Mouse (Mus musculus) adrenal gland, adult 8-10 months (tissue): ENCODE data around the gene Selenbp1. TPM values are rescaled to one million over a fixed set of nuclear protein-coding genes. Genes with fewer than 3 reads are reported as not detected.
"Not testable (repeated sequence)": the region's sequence is repeated elsewhere in the genome, so short reads cannot be mapped to it uniquely, and the experiment has no call there.

Source experiments
- DNase-seq: peaks from one replicate; pipeline ENCODE4 v3.0.0; 2022
- total RNA-seq, 4 experiments: library from RNA; stranded (reverse); gene quantifications; 2 replicates each; pipeline ENCODE4 v1.2.4; 2022

The Selenbp1 gene
- total RNA-seq, 4 experiments from 2014 or later, result 43.1 to 69.2 (median 57.5) TPM

DNA sequence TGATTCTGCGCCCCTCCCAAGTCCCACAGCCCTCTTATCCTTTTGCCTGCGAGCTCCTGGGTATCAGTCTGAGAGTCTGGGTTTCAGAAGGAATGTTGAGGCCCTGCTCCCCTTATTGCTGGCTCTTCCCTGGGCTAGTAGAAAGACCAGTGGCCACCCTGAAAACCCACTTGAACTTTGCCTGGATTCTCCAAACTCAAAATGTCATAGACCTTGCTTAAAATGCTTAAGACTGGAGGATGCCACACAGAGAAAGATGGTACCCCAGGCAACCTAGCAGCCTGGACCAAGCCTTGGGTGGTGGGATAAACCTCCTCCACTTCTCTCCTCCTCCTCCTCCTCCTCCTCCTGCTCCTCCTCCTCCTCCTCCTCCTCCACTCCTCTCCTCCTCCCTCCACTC lies 748 bp downstream of the Selenbp1 start:
- DNase-seq, result not testable (repeated sequence)

DNA sequence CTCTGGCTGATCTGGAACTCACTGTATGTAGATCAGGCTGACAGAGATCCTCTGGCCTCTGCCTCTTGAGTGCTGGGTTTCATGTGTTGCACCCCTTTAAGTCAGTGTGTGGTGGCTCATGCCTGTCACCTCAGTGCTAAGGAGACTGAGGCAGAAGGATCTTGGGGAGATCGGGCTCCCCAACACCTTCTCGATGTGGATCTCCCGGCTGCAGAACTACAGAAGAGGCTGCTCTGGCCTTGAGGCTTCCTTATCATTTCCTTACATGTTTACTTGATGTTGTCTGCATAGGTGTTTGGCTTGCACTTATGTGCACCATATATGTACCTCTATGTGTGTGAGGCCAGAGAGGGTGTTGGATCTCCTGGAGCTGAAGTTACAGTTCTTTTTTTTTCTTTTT lies 1.7 kb downstream of the Selenbp1 start:
- DNase-seq, result not testable (repeated sequence)

- DNase-seq, result not testable (repeated sequence)
These were observed 2.5 kb downstream of the Selenbp1 start for GRCm38 (mm10) chr3:94935332-94935731.

- not testable (repeated sequence) for DNase-seq
These were observed 3.3 kb downstream of the Selenbp1 start for GRCm38 (mm10) chr3:94936147-94936546.

DNA sequence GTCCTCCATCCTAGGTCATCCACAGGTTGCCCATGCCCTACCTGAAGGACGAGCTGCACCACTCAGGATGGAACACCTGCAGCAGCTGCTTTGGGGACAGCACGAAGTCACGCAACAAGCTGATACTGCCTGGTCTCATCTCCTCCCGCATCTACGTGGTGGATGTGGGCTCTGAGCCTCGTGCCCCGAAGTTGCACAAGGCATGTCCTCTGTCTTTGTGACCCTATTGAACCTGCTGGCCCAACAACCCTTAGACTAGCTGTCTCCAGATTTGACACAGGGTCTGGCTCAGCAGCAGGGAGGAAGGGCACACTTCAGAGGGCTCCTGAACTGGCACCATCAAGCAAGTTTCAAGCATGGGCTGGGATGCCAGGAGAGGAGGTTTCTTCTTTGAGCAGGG lies 4.3 kb downstream of the Selenbp1 start:
- DNase-seq, result not testable (repeated sequence)

DNA sequence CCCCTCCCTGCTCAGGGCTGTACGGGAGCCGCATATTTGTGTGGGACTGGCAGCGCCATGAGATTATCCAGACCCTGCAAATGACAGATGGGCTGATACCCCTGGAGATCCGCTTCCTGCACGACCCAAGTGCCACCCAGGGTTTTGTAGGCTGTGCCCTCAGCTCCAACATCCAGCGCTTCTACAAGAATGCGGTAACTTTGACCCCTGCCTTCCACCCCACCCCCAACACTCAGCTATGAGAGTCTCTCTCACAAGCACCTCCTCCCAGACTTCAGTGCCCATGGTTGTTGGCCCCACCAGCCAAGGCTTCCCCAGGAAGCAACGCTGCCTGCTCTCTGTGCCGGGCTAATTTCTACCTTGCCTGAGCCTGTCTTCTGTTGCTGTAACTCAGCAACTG lies 7.2 kb downstream of the Selenbp1 start:
- not testable (repeated sequence) for DNase-seq

GRCm38 (mm10) chr3:94942211-94942967 lies 9.5 kb downstream of the Selenbp1 start:
- not testable (repeated sequence) for DNase-seq

GRCm38 (mm10) chr3:94943706-94944105 lies 10.8 kb downstream of the Selenbp1 start:
- not testable (repeated sequence) for DNase-seq

DNA sequence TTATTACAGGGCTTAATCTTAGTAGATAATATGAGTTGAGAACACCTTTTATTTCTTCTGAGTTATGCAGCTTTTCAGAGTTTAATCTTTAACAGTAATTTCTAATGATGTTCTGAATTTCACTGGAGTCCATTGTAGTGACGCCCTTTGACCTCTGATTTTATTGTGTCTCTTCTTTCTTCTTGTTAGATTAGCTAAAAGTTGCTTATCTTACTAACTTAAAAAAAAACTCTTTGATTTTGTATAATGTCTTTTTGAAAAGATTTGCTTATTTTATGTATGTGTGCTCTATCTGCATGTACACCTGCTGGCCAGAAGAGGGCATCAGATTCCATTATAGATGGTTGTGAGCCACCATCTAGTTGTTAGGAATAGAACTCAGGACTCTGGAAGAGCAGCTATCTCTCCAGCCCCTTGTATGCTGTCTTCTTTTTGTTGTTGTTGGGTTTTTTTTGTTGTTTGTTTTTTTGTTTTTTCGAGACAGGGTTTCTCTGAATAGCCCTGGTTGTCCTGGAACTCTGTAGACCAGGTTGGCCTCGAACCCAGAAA lies 15.3 kb downstream of the Selenbp1 start:
- no peak for DNase-seq

GRCm38 (mm10) chr3:94949645-94950044 lies 16.8 kb downstream of the Selenbp1 start:
- no peak for DNase-seq

DNA sequence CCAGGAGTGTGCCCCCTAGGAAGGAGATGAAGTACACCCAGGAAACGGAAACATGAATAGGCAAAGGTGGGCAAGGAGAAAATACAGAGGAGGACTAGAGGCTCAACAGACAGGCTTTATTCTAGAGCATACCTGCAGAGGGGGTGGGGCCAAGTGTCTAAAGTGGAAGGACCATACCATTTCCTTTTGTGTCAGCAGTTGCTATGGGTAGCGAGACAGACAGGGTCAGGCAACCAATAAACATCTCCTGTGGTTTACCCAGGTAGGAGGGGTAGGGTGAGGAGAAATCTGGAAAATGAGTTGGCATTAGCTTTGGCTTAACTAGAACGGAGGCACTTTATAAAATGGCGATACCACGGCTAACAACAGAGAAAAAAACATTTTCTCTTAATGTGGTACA lies 19.9 kb downstream of the Selenbp1 start:
- DNase-seq, result no peak

GRCm38 (mm10) chr3:94953384-94953763 lies 20.5 kb downstream of the Selenbp1 start:
- no peak for DNase-seq

DNA sequence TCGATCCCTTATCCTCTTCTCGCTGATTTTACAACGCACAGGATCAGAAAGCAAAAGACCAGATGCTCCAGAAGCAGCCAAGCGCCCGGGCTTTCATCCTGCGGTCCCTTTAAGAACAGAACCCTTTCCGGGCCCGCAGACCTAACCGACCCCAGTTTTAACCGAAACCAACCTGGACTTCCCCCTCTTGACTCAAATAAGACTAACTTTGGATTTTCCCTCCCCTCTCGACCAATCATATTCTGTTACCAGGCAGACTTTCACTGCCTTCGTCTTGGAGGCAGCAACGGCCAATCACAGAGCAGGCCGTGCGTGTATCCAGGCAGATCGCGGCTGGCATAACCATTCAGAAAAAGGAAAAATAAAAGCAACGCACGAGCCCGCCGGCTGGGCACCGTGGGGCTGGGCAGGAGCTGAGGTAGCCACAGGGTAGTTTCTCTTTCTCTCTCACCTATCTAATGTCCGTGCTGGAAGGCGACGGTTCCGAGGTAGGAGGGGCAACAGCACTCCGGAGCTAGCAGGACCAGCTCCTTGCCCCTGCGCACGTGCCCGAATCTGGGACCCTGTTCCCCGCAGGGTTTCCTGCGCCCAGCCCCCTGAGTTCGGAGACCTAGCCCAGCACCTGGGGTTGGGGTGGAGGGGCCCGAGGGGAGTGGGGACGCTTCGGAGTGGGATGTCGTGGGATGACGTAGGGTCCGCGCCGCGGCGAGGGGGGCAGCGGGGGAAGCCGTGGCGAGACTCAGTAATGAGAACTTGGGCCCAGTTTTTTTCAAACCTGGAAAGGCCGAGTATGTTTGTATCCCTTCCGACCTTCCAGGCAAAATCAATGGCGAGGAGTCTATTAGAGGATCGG lies 21.1 kb downstream of the Selenbp1 start, which contains the start of gene Rfx5:
Gene Rfx5 (plus strand): TSS at position 312 of the 853 bp plus-strand sequence.
- peak; percentile 95 for DNase-seq

DNA sequence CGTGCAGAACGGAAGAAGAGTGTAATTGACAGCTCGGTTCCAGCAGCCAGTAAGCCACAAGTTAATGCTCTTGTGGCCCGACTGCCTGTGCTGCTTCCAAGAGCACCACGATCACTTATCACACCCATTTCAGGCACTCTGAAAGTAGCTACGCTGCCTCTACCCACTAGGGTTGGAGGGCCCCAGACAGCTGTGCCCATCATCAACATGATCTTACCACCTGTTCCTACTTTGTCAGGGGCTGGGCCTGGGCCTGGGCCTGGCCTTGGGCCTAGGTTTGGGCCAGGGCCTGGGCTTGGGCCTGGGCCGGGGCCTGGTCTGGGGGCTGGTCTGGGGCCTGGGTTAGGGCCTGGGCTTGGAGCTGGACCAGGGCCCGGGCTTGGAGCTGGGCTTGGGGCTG lies 25.4 kb downstream of the Selenbp1 start:
- no peak for DNase-seq

DNA sequence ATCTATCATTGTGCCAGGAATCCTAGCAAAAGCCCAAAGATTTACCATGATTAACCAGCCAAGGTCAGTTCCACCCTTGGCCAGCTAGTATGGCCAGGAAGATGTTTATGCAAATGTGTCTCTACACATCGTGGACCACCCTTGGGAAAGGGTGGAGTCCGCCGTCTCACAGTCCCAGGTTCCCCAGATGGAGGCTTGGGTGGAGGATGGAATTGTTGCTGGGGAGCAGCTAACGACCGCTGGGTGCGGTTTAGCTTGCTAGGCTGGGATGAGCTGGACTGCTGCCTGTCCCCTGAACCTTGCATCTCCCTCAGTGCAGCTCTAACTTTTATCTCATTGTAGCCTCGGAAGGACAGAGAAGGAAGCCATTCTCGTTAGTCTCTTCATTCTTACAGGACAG lies 27.0 kb downstream of the Selenbp1 start:
- no peak for DNase-seq

- no peak for DNase-seq
These were observed 27.5 kb downstream of the Selenbp1 start for GRCm38 (mm10) chr3:94960322-94960721.

DNA sequence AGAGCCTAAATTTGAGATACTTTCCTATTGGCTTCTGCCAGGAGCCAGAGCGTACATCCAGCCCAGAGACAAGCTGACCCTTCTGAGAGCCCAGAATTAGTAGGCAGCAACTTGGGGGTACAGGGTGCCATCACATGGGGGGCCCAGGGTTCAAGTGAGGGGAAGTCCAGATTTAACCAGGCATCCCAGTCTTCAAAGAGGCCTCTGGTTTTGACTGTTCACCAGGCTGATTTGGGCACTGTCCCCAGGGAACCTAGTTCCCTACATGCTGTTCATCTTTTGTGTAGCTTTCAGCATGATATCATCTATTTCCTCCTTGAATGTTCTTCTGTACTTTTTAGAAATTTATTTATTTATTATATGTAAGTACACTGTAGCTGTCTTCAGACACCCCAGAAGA lies 32.1 kb downstream of the Selenbp1 start:
- DNase-seq, result no peak

DNA sequence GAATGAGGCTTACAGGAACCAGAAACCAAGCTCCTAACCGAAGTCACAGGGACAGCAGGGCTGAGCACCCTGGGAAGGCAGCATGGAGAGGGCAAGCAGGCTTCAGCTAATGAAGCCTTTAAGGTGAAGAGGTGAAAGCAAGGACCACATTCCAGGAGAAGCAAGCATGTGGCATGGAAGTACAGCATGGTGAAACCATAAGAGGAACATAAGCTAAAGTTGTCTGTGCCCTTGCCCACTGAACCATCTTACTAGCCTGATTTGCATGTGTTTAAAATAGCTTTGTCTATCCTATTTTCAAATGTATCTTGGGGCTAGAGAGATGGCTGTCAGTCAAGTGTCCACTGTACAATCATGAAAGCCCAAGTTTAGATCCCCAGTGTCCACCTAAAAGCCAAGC lies 33.0 kb downstream of the Selenbp1 start:
- DNase-seq, result no peak

DNA sequence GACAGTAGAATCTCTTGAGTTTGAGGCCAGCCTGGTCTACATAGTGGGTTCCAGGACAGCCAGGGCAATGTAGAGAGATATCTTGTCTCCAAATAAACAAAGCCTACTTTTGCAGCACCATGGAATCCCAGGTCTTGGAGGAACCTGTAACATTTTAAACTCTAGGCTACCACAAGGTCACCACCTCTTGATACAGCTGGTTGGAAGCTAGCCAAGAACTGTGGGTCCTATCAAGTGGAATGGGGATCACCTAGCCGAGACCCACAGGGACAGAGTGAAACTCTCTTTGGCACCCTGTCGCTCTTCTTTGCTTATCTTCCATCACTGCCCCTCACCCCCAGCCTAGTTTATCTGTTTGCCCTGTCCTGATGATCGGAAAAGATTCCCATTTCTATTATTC lies 39.7 kb downstream of the Selenbp1 start:
- no peak for DNase-seq

- no peak for DNase-seq
These were observed 40.8 kb downstream of the Selenbp1 start for GRCm38 (mm10) chr3:94973620-94974019.

- no peak for DNase-seq
These were observed 41.2 kb downstream of the Selenbp1 start for GRCm38 (mm10) chr3:94974026-94974527.

DNA sequence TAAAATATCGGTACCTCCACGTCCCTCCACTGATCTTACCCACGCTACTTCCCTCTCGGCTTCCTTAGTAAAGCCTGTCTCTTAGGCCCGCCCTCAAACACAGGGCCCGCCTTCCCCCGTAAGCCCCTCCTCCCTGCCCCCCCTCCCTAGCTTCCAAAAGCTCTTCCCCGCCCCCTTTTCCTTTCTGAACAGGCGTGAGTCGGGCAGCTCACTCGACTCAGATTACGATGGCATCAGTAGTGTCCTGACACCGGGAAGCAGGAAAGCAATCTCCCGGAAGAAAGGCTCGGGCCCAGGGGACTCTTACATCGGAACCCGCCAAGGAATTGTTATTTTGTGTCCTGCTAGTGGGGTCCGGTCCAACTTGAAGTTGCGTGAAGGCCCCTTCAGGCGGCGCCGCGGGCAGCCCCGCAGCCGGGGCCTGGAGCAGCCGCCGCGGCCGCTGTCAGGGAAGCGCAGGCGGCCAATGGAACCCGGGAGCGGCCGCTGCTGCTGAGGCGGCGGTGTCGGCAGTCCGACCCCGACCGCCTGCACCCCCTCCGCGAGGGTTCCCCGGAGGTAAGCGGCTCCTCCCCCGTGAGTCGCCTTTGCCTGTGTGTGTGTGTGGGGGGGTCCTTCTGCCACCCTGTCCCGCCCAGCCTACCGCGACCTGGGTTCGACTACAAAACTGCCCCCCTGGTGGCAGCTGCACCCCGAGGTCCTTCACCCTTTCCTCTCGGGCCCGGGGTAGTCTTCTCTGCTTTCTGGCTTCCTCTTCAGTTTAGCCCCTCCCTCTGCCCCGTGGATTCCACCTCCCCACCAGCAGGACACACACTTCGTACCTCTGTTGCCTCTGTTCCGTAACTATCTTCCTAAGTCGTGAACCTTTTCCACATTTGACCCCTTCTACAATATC lies 41.9 kb downstream of the Selenbp1 start, which contains the start of gene Pi4kb:
Gene Pi4kb (plus strand): TSS at position 204 of the 895 bp plus-strand sequence.
- peak; percentile 76 for DNase-seq
